Mouse (Mus musculus) olfactory bulb, adult 2 months (tissue): ENCODE measurements around the gene Ptprg.

ENCODE experiments used
- CTCF ChIP-seq: fragments of 200-500 bp; IDR thresholded peaks from 2 replicates; pipeline ENCODE4 v1.5.1; 2012; ENCODE audit warnings: low read depth, mild to moderate bottlenecking, low read length, moderate library complexity; ENCODE audit not compliant: insufficient read depth
- POLR2A ChIP-seq: fragments of 200-500 bp; IDR thresholded peaks from 2 replicates; pipeline ENCODE4 v1.6.1; 2012; ENCODE audit warnings: mild to moderate bottlenecking, low read depth, low read length, moderate library complexity; ENCODE audit not compliant: insufficient read depth

- no peak for TF ChIP-seq CTCF
- no peak for TF ChIP-seq POLR2A
These were observed 259.0 kb downstream of the Ptprg start for GRCm38 (mm10) chr14:11812291-11812690.
